Mouse (Mus musculus): ENCODE results near the gene Ppp6r3. TPM values are rescaled to one million over a fixed set of nuclear protein-coding genes. Genes with fewer than 3 reads are reported as not detected.

Ppp6r3 gene
- total RNA-seq, 2 experiments from 2014 or later: 79.6 to 91.7 TPM

DNA sequence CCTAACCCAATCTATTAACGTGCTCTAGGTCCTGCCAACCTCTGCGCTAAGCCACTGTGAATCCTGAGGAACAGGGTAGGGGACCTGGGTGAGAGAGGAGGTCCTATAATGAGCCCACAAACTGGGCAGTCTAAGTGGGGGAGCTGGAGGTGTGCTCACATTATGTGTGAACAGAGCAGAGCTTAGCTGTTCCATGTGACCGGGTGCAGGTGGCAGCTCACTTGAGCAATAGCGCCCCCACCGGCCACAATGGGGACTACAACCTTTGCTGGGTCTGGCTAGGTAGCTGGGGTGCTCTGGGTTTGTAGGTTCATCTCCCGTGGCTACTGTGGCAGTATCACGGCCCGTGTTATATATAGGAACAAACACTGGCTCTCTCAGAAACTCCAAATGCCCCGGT lies 138.7 kb downstream of the Ppp6r3 start:
- DNase-seq (ENCODE audit: extremely low spot score in 1 of 2, low spot score in 1 of 2): no peak

DNA sequence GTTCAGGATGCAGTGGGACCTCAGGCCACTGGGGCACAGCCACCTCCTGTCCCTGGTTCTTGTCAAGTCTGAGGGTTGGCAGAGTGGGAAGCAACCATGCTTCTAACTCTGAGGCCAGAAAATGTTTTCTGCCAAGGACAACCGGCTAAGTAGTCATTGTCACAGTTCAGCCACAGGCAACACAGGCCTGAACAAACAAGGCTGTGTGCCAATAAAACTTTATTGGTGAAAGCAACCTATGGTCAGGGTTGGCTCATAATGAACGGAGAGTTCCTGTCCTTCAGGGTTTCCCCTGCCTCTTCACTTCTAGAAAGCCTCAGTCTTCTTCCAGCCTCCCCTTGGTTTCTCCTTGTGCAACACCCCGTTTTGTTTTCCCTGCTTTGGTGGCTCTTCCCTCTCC lies 139.7 kb downstream of the Ppp6r3 start:
- no peak for DNase-seq (ENCODE audit: extremely low spot score in 1 of 2, low spot score in 1 of 2)

DNA sequence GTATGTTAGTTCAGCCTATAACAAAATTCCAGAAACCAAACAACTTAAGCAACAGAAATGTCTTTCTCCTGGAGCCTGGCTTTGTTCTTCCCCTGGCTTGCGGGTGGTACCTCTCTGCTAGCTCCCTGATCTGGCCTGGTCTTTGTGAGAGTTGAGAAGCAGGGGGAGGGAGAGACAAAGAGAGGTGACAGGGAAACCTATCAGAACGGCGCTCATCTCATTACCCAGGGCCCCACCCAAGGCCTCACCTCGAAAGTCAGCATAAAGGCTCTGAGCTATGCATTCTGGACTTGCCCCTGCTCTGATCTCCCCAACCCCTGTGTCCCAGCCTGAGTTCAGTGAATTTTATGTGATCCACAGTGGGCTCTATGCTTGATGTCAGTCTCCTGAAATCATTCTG lies 140.9 kb downstream of the Ppp6r3 start:
- DNase-seq (ENCODE audit: extremely low spot score in 1 of 2, low spot score in 1 of 2): no peak

DNA sequence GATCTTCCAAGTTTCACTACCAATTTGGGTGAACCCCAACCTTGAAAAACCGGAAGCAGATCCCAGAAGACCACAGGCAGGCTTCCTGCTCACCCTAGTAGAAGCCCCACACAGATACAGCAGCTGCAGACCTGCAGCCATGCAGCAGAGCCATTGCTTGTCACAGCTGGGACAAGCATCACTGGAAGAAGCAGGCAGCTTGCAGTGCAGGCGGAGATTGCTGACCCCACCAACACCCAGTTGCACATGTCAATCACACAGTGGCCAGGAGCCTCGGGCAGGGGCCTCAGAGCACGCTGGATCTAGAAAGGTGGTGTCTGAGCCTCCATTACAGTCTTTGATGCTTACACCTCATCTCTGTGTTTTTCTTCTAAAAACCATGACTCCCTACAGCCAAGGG lies 141.4 kb downstream of the Ppp6r3 start:
- no peak for DNase-seq (ENCODE audit: extremely low spot score in 1 of 2, low spot score in 1 of 2)

DNA sequence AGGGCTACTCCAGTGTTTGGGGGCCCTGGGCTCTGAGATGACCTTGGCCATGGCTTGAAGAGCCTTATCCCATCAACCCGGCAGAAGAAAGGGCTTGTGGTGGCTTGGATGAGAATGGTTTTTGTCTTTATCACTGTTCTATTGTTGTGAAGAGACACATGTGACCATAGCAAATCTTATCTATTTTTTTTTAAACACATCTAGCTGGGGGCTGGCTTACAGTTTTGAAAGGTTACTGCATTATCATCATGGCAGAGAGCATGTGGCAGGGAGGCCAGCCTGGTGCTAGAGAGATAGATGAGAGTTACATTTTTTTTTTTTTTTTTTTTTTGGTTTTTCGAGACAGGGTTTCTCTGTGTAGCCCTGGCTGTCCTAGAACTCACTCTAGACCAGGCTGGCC lies 143.6 kb downstream of the Ppp6r3 start:
- no peak for DNase-seq (ENCODE audit: extremely low spot score in 1 of 2, low spot score in 1 of 2)

DNA sequence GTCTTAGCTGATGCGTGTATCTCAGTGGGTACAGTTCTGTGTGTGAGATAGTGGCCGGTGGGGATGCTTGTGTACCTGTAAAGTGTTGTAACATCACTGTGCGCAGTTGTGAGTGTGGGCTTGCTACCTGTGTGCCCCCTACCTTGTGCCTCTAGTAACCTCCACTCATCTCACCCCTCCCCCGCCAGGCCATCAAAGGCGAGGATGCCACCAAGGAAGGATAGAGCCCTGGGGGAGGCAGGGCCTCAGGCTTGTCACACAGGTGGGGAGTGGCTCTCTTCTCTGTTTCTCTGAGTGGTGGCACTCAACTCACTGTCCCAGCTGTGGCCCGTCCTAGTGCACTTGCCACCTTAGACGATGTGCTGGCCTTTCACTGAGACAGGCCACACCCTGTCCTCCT lies 144.5 kb downstream of the Ppp6r3 start:
- DNase-seq (ENCODE audit: extremely low spot score in 1 of 2, low spot score in 1 of 2): no peak

DNA sequence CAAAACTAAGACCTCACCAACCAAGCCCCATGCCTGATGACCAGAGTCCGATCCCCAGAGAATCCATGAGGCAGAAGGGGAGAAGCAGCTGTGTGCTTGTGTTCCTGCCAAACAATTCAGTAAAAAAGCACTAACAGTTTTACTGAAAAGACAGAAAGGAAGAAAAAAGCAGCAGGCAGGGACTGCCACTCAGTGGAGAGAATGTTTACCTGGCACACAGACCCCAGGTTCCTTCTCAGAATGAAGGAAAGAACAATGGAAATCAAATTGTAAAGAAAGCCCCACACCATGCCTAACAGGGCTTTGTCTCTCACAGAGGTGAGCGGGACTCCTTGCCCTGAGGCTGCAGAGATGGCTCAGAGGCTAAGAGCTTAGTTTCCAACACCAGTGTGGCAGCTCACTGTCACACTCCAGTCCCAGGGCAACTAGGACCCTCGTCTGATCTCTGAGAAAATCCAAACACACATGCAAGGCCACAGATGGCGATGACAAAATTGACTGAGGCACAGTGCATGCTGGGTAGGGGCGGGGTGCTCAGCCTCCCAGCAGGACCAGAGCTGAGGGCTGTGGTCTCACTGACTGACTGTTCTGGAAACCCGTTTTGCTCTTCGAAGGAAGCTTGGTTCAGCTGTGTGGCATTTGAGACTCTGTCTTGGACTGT lies 146.3 kb downstream of the Ppp6r3 start:
- no peak for DNase-seq (ENCODE audit: extremely low spot score in 1 of 2, low spot score in 1 of 2)

DNA sequence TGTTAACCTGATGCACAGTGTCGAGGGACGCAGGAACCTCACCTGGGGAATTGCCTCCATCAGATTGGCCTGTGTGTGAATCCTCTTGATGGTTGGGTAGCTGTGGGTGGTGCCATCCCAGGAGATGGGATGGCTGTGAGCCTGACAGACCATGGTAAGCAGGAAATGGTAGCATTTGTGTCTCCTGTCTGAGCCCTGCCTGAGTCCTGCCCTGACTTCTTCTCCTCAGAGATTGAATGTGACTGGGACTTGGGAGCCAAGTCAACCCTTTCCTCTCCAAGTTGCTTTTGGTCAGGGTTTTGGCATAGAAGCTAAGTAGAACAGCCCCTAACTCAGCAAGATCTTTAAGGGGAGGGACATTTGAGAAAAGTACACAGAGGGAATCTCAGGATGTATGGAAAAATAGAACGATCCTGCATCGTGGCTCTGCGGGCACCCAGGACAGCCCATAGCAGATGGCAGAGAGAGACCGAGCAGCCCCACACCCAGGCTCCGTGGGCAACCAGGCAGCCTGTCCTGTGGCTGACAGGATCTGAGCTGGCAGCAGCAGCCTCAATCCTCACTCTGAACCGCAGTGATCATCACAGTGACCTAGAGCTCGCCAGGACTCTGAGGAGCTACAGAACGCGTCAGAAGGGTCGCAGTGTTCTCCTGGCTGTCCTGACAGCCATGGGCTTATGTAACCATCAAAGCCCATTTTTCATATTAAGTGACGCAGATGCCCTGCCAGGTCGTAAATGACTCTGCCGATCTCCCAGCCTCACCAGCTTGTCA lies 147.3 kb downstream of the Ppp6r3 start:
- no peak for DNase-seq (ENCODE audit: extremely low spot score in 1 of 2, low spot score in 1 of 2)

DNA sequence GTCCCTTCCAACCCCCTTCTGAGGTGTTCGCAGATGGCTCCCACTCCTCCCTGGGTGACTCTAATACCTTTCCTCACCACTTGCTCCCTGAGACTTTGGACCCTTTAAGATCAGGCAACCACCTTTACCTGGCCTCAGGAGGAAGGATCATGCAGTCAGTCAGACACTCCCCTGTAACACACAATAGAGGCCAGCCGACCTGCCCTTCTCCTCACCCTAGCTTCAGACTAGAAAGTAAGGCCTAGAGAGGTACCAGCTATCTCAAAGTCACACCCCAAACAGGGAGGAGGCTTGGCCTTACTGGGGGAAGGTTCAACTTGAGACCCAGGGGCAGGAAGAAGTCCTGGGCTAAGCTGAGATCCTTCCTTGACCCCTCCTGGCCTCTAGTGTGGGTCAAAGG lies 151.3 kb downstream of the Ppp6r3 start:
- DNase-seq (ENCODE audit: extremely low spot score in 1 of 2, low spot score in 1 of 2): no peak

DNA sequence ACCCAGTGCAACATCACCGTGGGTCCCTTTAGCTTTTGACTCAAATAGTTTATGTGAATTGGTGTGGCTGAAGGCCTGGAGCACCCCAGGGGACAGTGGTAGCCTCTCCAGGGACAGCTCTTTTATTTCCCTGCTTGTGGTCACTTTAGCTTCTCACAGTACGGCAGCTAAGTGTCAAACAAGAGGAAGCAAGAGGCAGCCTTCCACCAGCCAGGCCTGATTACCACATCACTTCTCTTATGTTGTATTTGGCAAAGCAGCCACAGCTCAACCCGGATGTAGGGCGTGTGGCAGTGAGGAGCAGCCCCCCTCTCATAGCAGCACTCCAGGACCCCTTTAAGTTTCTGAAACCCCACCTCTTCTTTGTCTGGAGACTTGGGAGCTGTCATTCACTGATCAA lies 152.6 kb downstream of the Ppp6r3 start:
- DNase-seq (ENCODE audit: extremely low spot score in 1 of 2, low spot score in 1 of 2): no peak

DNA sequence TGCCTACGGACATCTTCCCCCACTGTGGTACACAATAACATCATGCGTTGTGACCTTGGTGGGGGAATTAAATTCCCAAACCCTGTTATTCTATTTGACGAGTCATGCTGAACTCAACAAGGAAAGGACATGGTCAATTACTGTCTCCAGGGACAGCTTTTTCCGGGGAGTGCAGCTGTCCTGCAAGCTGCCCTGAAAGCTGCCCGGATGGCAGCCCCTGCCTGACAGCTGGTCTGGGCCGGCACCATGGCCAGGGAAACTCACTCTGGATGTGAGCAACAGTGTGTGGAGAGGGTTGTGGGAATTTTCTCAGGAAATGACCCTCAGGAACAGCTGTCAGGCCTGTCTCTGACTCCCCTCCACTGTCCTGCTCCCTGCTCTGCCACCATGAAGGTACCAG lies 153.1 kb downstream of the Ppp6r3 start:
- no peak for DNase-seq (ENCODE audit: extremely low spot score in 1 of 2, low spot score in 1 of 2)

DNA sequence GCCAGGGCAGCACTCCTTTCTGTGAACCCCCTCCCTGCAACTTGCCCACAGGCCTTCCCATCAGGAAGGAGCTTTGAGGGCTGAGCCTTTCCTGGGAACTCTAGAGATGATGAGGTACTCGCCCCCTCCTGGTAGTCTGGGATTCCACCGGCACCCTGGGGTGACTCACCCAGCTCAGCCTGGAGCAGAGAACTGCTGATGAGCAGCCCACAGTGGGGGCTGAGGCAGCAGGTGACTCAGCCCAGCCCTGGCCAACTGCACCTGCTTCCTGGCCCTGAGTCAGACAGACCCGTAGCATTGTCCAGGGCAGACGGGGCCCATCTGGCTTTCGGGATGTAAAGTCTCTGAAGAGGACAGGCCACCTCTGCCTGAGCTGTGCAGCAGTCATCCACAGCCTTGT lies 156.3 kb downstream of the Ppp6r3 start:
- DNase-seq (ENCODE audit: extremely low spot score in 1 of 2, low spot score in 1 of 2): no peak

DNA sequence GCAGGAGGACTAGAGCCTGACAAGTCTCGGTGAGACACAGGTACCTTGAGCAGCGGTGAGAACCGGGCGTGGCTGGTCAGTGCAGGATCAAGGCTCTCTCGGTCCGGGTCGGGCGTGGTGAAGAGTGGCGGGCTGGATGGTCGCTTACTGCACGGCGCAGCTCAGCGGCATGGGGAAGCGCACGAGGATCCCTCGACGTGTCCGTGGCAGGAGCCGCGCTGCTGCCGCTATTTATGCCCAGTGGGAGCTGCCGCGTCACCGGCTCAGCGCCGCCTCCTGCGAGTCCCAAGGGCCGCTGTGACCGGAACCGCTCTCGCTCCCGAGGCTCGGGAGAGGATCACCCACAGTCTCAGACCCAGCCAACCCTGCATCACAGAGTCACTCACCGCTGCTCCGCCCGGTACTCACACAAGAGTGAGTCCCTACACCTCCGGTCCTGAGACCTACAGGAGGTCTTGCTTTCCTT lies 161.2 kb downstream of the Ppp6r3 start, which contains the start of gene Gal:
Gene Gal, minus strand, starts transcription at position 277 of the 466 bp plus-strand sequence.
- no peak for DNase-seq (ENCODE audit: extremely low spot score in 1 of 2, low spot score in 1 of 2)

DNA sequence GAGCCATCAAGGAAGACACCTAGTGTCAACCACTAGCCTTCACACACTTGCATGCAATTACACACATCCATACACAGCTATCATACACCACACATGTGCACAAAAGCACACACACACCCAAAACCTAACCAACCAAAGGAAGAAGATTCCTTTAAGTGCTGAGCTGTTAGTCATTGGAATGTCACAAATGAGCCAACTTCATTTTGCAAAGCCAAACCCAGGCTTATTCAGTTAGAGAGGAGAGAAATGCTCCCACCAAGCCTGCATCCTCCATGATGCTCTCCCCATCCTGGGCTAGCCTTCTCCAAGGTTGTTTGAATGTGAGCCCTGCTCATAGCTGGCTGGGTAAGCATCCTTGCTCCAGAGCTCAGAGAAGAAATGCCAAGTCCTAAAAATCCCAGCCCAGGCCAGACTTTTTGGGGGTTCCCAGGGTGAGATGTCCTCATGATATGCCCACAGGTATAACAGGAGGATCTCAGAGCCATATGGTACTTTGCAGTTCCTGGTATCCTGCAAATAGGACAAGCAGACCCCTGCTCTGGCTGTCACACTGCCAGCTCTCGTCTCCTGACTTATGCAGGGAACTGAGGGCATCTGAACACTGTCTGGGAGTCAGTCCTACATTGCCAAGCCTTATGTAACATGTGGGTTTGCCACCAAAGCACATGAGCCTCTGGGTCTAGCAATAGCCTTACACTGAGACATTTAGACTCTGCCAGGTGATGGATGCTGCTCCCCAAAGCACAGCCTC lies 169.8 kb downstream of the Ppp6r3 start:
- DNase-seq (ENCODE audit: extremely low spot score in 1 of 2, low spot score in 1 of 2): no peak

Other genes with a start within 250 kb of the Ppp6r3 start
- gene Tesmin, start 186.9 kb downstream of the Ppp6r3 start, total RNA-seq (2021): under 1 TPM; 0.25 to 0.59 TPM
- 1 to 10 TPM; 2.6 to 2.7 TPM for gene Gal, start 161.2 kb downstream of the Ppp6r3 start, total RNA-seq (2021)
- gene Lrp5, start 110.8 kb upstream of the Ppp6r3 start, total RNA-seq (2021): 10 to 100 TPM; 10.3 to 10.9 TPM
- 10 to 100 TPM; 28.3 to 28.6 TPM for gene 1810055G02Rik, start 132.5 kb upstream of the Ppp6r3 start, total RNA-seq (2021)
- gene Kmt5b, start 191.7 kb upstream of the Ppp6r3 start, total RNA-seq (2021): 10 to 100 TPM; 51.6 to 55.2 TPM